Comparison of ENCODE assay signal across 25 mouse cellular contexts in the genomic region with DNA sequence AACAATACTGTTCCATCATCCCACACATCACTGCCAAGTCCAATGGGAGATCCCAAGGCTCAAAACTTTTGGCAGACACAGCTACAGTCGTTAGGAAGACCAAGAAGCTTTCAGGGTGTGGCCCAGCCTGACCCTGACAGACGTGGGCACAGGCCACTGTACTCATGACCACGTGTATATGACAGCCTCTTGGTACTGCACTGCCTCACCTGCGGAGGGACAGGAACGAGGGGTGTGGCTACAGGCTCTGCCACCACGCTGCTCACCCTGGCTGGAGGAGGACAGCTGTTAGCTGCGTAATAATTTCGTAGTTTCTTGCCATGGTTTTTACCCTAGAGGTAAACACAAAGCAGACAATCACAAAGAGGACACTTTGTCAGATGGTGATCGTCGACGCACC. TPM values are rescaled to one million over a fixed set of nuclear protein-coding genes. Genes with fewer than 3 reads are reported as not detected.
DNase-seq lines count a peak whose midpoint lies in the region; ATAC-seq lines count a peak whose summit lies in the region.
"Had no signal": no experiment of that assay in that cellular context is flagged by ENCODE, and none has a peak within 500 bp of the region (broad histone marks: within the 10 kb centered on the region; RNA-seq: fewer than 3 reads in every experiment).

No protein-coding gene starts in this region.

- ATAC-seq in forebrain, embryonic 12.5 days (ENCODE audit: low FRiP score), result peak; percentile 17; the same call in 1 of the 2 replicates
- ATAC-seq in forebrain, embryonic 16.5 days, result no peak
- 0 out of 2 replicates have a peak, but pooled peaks have one; percentile 36 for ATAC-seq in hindbrain, embryonic 15.5 days (ENCODE audit: low FRiP score, low read depth)
- ATAC-seq in midbrain, embryonic 16.5 days, result peak; percentile 61; the same call in 1 of the 2 replicates
- ATAC-seq in midbrain, embryonic 14.5 days (ENCODE audit: low FRiP score, low TSS enrichment), result no peak
- ATAC-seq: activated CD4-positive, CD25-positive, alpha-beta regulatory T cell, adult 4 months; CD4-positive, CD25-positive, alpha-beta regulatory T cell, adult 4 months; forebrain, postnatal 0 days; Patski had no signal

- H3K27ac ChIP-seq in forebrain, embryonic 12.5 days, result no peak overlapping the region
- no peak overlapping the region for H3K27ac ChIP-seq in forebrain, embryonic 16.5 days (ENCODE audit: low read length)
- H3K27ac ChIP-seq in hindbrain, embryonic 15.5 days (replicated peaks), result no peak overlapping the region
- H3K27ac ChIP-seq in hindbrain, embryonic 10.5 days, result no peak overlapping the region
- no peak overlapping the region for H3K27ac ChIP-seq in midbrain, embryonic 16.5 days (ENCODE audit: low read length)
- H3K27ac ChIP-seq in midbrain, embryonic 14.5 days (replicated peaks; ENCODE audit: low read depth, low read length), result no peak overlapping the region
- H3K27ac ChIP-seq: embryonic facial prominence, embryonic 10.5 days; embryonic facial prominence, embryonic 12.5 days had no signal

- no peak overlapping the region for H3K4me2 ChIP-seq in forebrain, embryonic 12.5 days
- no peak overlapping the region for H3K4me2 ChIP-seq in forebrain, embryonic 16.5 days (ENCODE audit: low read length)
- no peak overlapping the region for H3K4me2 ChIP-seq in hindbrain, embryonic 15.5 days
- no peak overlapping the region for H3K4me2 ChIP-seq in midbrain, embryonic 16.5 days (ENCODE audit: low read length)
- H3K4me2 ChIP-seq in midbrain, embryonic 14.5 days (ENCODE audit: low read length), result no peak overlapping the region
- H3K4me2 ChIP-seq: embryonic facial prominence, embryonic 12.5 days had no signal

- no peaks in the 10 kb centered on the region for H3K27me3 ChIP-seq in forebrain, embryonic 12.5 days
- no peaks in the 10 kb centered on the region for H3K27me3 ChIP-seq in forebrain, embryonic 16.5 days (replicated peaks; ENCODE audit: control insufficient read depth, insufficient read depth, low read length)
- H3K27me3 ChIP-seq in hindbrain, embryonic 15.5 days, result no peaks in the 10 kb centered on the region
- H3K27me3 ChIP-seq in hindbrain, embryonic 10.5 days (ENCODE audit: insufficient read depth, poor library complexity, severe bottlenecking), result no peaks in the 10 kb centered on the region
- no peaks in the 10 kb centered on the region for H3K27me3 ChIP-seq in midbrain, embryonic 16.5 days (ENCODE audit: control insufficient read depth, insufficient read depth, low read depth, low read length)
- H3K27me3 ChIP-seq in midbrain, embryonic 14.5 days (ENCODE audit: control insufficient read depth, insufficient read depth, low read length), result no peaks in the 10 kb centered on the region
- H3K27me3 ChIP-seq: CH12.LX; embryonic facial prominence, embryonic 12.5 days; Patski had no signal

- H3K4me3 ChIP-seq in forebrain, embryonic 12.5 days (replicated peaks), result no peak overlapping the region
- H3K4me3 ChIP-seq in forebrain, embryonic 16.5 days (replicated peaks; ENCODE audit: low read length), result no peak overlapping the region
- H3K4me3 ChIP-seq in hindbrain, embryonic 15.5 days, result no peak overlapping the region
- H3K4me3 ChIP-seq in hindbrain, embryonic 10.5 days, result no peak overlapping the region
- no peak overlapping the region for H3K4me3 ChIP-seq in midbrain, embryonic 16.5 days (ENCODE audit: low read depth, low read length)
- no peak overlapping the region for H3K4me3 ChIP-seq in midbrain, embryonic 14.5 days (replicated peaks; ENCODE audit: low read depth, low read length)
- H3K4me3 ChIP-seq: embryonic facial prominence, embryonic 10.5 days; embryonic facial prominence, embryonic 12.5 days had no signal

- H3K4me1 ChIP-seq in forebrain, embryonic 12.5 days, result no peaks in the 10 kb centered on the region
- H3K4me1 ChIP-seq in forebrain, embryonic 16.5 days (replicated peaks; ENCODE audit: control insufficient read depth, insufficient read depth, low read length), result peaks cover 11% of the 10 kb centered on the region
- no peaks in the 10 kb centered on the region for H3K4me1 ChIP-seq in hindbrain, embryonic 15.5 days (replicated peaks)
- H3K4me1 ChIP-seq in hindbrain, embryonic 10.5 days (replicated peaks), result no peaks in the 10 kb centered on the region
- H3K4me1 ChIP-seq in midbrain, embryonic 16.5 days (ENCODE audit: control insufficient read depth, insufficient read depth, low read length), result no peaks in the 10 kb centered on the region
- no peaks in the 10 kb centered on the region for H3K4me1 ChIP-seq in midbrain, embryonic 14.5 days (ENCODE audit: control insufficient read depth, insufficient read depth, low read length)
- H3K4me1 ChIP-seq: embryonic facial prominence, embryonic 10.5 days; embryonic facial prominence, embryonic 12.5 days had no signal

- peaks cover 33% of the 10 kb centered on the region for H3K36me3 ChIP-seq in forebrain, embryonic 12.5 days (replicated peaks)
- H3K36me3 ChIP-seq in forebrain, embryonic 16.5 days (ENCODE audit: control insufficient read depth, insufficient read depth), result peaks cover 8% of the 10 kb centered on the region
- H3K36me3 ChIP-seq in hindbrain, embryonic 15.5 days, result peaks cover 34% of the 10 kb centered on the region
- H3K36me3 ChIP-seq in hindbrain, embryonic 10.5 days, result peaks cover 62% of the 10 kb centered on the region
- H3K36me3 ChIP-seq in midbrain, embryonic 16.5 days (ENCODE audit: control insufficient read depth, insufficient read depth, low read length), result peaks cover 13% of the 10 kb centered on the region; the same call in 1 of the 2 replicates
- peaks cover 40% of the 10 kb centered on the region for H3K36me3 ChIP-seq in midbrain, embryonic 14.5 days (ENCODE audit: control insufficient read depth, insufficient read depth, low read length)

- no peak overlapping the region for H3K9ac ChIP-seq in forebrain, embryonic 12.5 days
- no peak overlapping the region for H3K9ac ChIP-seq in forebrain, embryonic 16.5 days (replicated peaks; ENCODE audit: low read depth, low read length)
- H3K9ac ChIP-seq in hindbrain, embryonic 15.5 days, result no peak overlapping the region
- H3K9ac ChIP-seq in midbrain, embryonic 16.5 days (ENCODE audit: low read depth, low read length), result no peak overlapping the region
- no peak overlapping the region for H3K9ac ChIP-seq in midbrain, embryonic 14.5 days (replicated peaks; ENCODE audit: low read length)
- H3K9ac ChIP-seq: embryonic facial prominence, embryonic 12.5 days; forebrain, postnatal 0 days had no signal

- DNase-seq in heart, adult 11 months, result peak; percentile 84
- DNase-seq in heart, postnatal 4 days, result no peak
- DNase-seq in hindbrain, embryonic 10.5 days (ENCODE audit: low spot score), result no peak
- DNase-seq in midbrain, embryonic 14.5 days, result no peak
- DNase-seq: adrenal gland, adult 8-10 months; adrenal gland, postnatal 14 days; adrenal gland, postnatal 36 days; B cell, adult 2 months; cerebellum, adult 11-12 months; cerebellum, adult 2 months; cerebellum, adult 9-10 months; cerebellum, postnatal 10 days; cerebellum, postnatal 25 days; forebrain, postnatal 0 days had no signal

- no peaks in the 10 kb centered on the region for H3K9me3 ChIP-seq in forebrain, embryonic 12.5 days
- no peaks in the 10 kb centered on the region for H3K9me3 ChIP-seq in forebrain, embryonic 16.5 days (ENCODE audit: control insufficient read depth, low read length)
- no peaks in the 10 kb centered on the region for H3K9me3 ChIP-seq in hindbrain, embryonic 15.5 days
- H3K9me3 ChIP-seq in hindbrain, embryonic 10.5 days, result no peaks in the 10 kb centered on the region
- H3K9me3 ChIP-seq in midbrain, embryonic 16.5 days (replicated peaks; ENCODE audit: control insufficient read depth, low read length, poor library complexity, severe bottlenecking), result no peaks in the 10 kb centered on the region
- no peaks in the 10 kb centered on the region for H3K9me3 ChIP-seq in midbrain, embryonic 14.5 days (ENCODE audit: control insufficient read depth, low read length)
- H3K9me3 ChIP-seq: embryonic facial prominence, embryonic 10.5 days; embryonic facial prominence, embryonic 12.5 days; G1E had no signal

- WGBS in forebrain, embryonic 12.5 days, result 89% methylated on average over 11 of the region's 11 CpGs
- 83% methylated on average over 11 of the region's 11 CpGs for WGBS in forebrain, embryonic 16.5 days
- 89% methylated on average over 11 of the region's 11 CpGs for WGBS in hindbrain, embryonic 15.5 days
- WGBS in hindbrain, embryonic 10.5 days, result 89% methylated on average over 11 of the region's 11 CpGs
- WGBS in midbrain, embryonic 16.5 days, result 92% methylated on average over 11 of the region's 11 CpGs
- WGBS in midbrain, embryonic 14.5 days, result 90% methylated on average over 11 of the region's 11 CpGs

RNA-seq across cellular contexts. Expression of a gene that starts 20.6 kb away (rescaled TPM):
- polyA plus RNA-seq in forebrain, embryonic 12.5 days (2016; fragmentation: Nextera tagmentation; extraction: Ambion mirVana), result 9.5 and 11.7 TPM in 2 replicates
- 5.3 and 6.7 TPM in 2 replicates for polyA plus RNA-seq in forebrain, embryonic 16.5 days (2015; fragmentation: Nextera tagmentation; extraction: Ambion mirVana)
- 10 to 100 TPM; 13.8 to 14.1 TPM for total RNA-seq in heart, postnatal 4 days (2021)
- polyA plus RNA-seq in hindbrain, embryonic 15.5 days (2015; fragmentation: Nextera tagmentation; extraction: Ambion mirVana), result 7.9 and 8.2 TPM in 2 replicates
- 6.6 and 7.8 TPM in 2 replicates for polyA plus RNA-seq in hindbrain, embryonic 10.5 days (2016; fragmentation: Nextera tagmentation; extraction: Ambion mirVana)
- polyA plus RNA-seq in midbrain, embryonic 16.5 days (2015; fragmentation: Nextera tagmentation; extraction: Ambion mirVana), result 6.3 and 6.5 TPM in 2 replicates
- polyA plus RNA-seq in midbrain, embryonic 14.5 days (2014; fragmentation: Nextera tagmentation; extraction: Ambion mirVana), result 7.7 and 9.7 TPM in 2 replicates

RNA-seq across cellular contexts. Expression of a gene that starts 52.2 kb away (rescaled TPM):
- polyA plus RNA-seq in forebrain, embryonic 12.5 days (2016; fragmentation: Nextera tagmentation; extraction: Ambion mirVana), result 12.9 and 15.6 TPM in 2 replicates
- polyA plus RNA-seq in forebrain, embryonic 16.5 days (2015; fragmentation: Nextera tagmentation; extraction: Ambion mirVana), result 14.1 and 16.0 TPM in 2 replicates
- total RNA-seq in heart, postnatal 4 days (2021), result 10 to 100 TPM; 42.0 to 44.3 TPM
- polyA plus RNA-seq in hindbrain, embryonic 15.5 days (2015; fragmentation: Nextera tagmentation; extraction: Ambion mirVana), result 10.8 and 12.8 TPM in 2 replicates
- 6.8 and 7.4 TPM in 2 replicates for polyA plus RNA-seq in hindbrain, embryonic 10.5 days (2016; fragmentation: Nextera tagmentation; extraction: Ambion mirVana)
- polyA plus RNA-seq in midbrain, embryonic 16.5 days (2015; fragmentation: Nextera tagmentation; extraction: Ambion mirVana), result 12.8 and 16.5 TPM in 2 replicates
- 28.5 and 29.3 TPM in 2 replicates for polyA plus RNA-seq in midbrain, embryonic 14.5 days (2014; fragmentation: Nextera tagmentation; extraction: Ambion mirVana)

Comparison
In these comparisons a context has a peak if more than half of its experiments do, and no peak if none do; other contexts are left out.
1. ATAC-seq: peak in forebrain, embryonic 12.5 days (single experiment), hindbrain, embryonic 15.5 days (single experiment) and midbrain, embryonic 16.5 days (single experiment); none in forebrain, embryonic 16.5 days (single experiment) and midbrain, embryonic 14.5 days (single experiment).